Mouse (Mus musculus) brain, adult 2 months (tissue): ENCODE data around the gene Tmem38a.
A peak's percentile ranks its signal among the peaks of the same experiment; 100 is the strongest.

Experiments
- DNase-seq: peaks from one replicate; pipeline ENCODE4 v3.0.0; 2011; ENCODE audit warnings: low read depth, low spot score

Tmem38a gene

GRCm38 (mm10) chr8:72571611-72572473 is at the start of gene Tmem38a:
Gene Tmem38a (plus strand): TSS chr8:72572055.
- peak; percentile 84 for DNase-seq

GRCm38 (mm10) chr8:72532103-72532502 is 39.8 kb upstream of the Tmem38a start:
- DNase-seq, result peak; percentile 59

- DNase-seq, result no peak
Measured at GRCm38 (mm10) chr8:72534888-72535287, 37.0 kb upstream of the Tmem38a start.

GRCm38 (mm10) chr8:72539234-72539633 is 32.6 kb upstream of the Tmem38a start:
- DNase-seq, result peak; percentile 18

- DNase-seq, result no peak
Measured at GRCm38 (mm10) chr8:72547122-72547801, 24.6 kb upstream of the Tmem38a start.

GRCm38 (mm10) chr8:72547802-72548643 is 23.8 kb upstream of the Tmem38a start, which contains the start of gene Med26:
Gene Med26 (minus strand): TSS chr8:72548270.
- peak; percentile 99 for DNase-seq

- DNase-seq, result peak; percentile 70
Measured at GRCm38 (mm10) chr8:72548644-72549313, 23.1 kb upstream of the Tmem38a start.

GRCm38 (mm10) chr8:72549314-72549892 is 22.5 kb upstream of the Tmem38a start:
- DNase-seq, result peak; percentile 16

- no peak for DNase-seq
Measured at GRCm38 (mm10) chr8:72555770-72556169, 16.1 kb upstream of the Tmem38a start.

GRCm38 (mm10) chr8:72561111-72561689 is 10.7 kb upstream of the Tmem38a start:
- DNase-seq, result peak; percentile 40

- DNase-seq, result peak; percentile 47
Measured at GRCm38 (mm10) chr8:72565970-72566369, 5.9 kb upstream of the Tmem38a start.

- peak; percentile 99 for DNase-seq
Measured at GRCm38 (mm10) chr8:72570633-72571610, 933 bp upstream of the Tmem38a start, which contains the start of gene Smim7. Gene Smim7 (minus strand): TSS chr8:72571088.

GRCm38 (mm10) chr8:72572507-72572906 is 652 bp downstream of the Tmem38a start:
- DNase-seq, result no peak

GRCm38 (mm10) chr8:72573450-72573849 is 1.6 kb downstream of the Tmem38a start:
- peak; percentile 78 for DNase-seq

GRCm38 (mm10) chr8:72575915-72576314 is 4.1 kb downstream of the Tmem38a start:
- DNase-seq, result no peak

- no peak for DNase-seq
Measured at GRCm38 (mm10) chr8:72577266-72577665, 5.4 kb downstream of the Tmem38a start.

- no peak for DNase-seq
Measured at GRCm38 (mm10) chr8:72577941-72578340, 6.1 kb downstream of the Tmem38a start.

GRCm38 (mm10) chr8:72579374-72579773 is 7.5 kb downstream of the Tmem38a start:
- no peak for DNase-seq
